Mouse (Mus musculus) embryonic facial prominence, embryonic 10.5 days (tissue): Measurements from ENCODE around the gene Plin2. TPM values are rescaled to one million over a fixed set of nuclear protein-coding genes. Genes with fewer than 3 reads are reported as not detected.

Experiments used
- DNase-seq: peaks from one replicate; pipeline ENCODE4 v3.0.0-alpha.2; 2017; ENCODE audit warnings: low spot score
- H3K27ac ChIP-seq: fragments of 300-500 bp; sonication (generic); replicated peaks from 2 replicates; pipeline ENCODE4 v1.5.1; 2016; ENCODE audit warnings: mild to moderate bottlenecking
- H3K27me3 ChIP-seq: fragments of 300-500 bp; sonication (generic); replicated peaks from 2 replicates; pipeline ENCODE4 v1.6.1; 2016; ENCODE audit warnings: low read depth, mild to moderate bottlenecking; ENCODE audit not compliant: poor library complexity, severe bottlenecking
- H3K36me3 ChIP-seq: fragments of 300-500 bp; sonication (generic); replicated peaks from 2 replicates; pipeline ENCODE4 v1.6.1; 2016; ENCODE audit warnings: mild to moderate bottlenecking, moderate library complexity
- H3K4me1 ChIP-seq: fragments of 300-500 bp; sonication (generic); 2 replicates; pipeline ENCODE4 v1.6.1; 2016
- H3K4me3 ChIP-seq: fragments of 300-500 bp; sonication (generic); 2 replicates; pipeline ENCODE4 v1.5.1; 2016; ENCODE audit warnings: mild to moderate bottlenecking, moderate library complexity
- H3K9me3 ChIP-seq: fragments of 300-500 bp; sonication (generic); 2 replicates; pipeline ENCODE4 v1.6.1; 2016; ENCODE audit warnings: mild to moderate bottlenecking
- WGBS: fragments of 180-500 bp; shearing (Covaris S2); methylation state at CpG from one replicate; pipeline ENCODE4 v1.1.7; 2016; 5-methylcytosine and 5-hydroxymethylcytosine counted together
- polyA plus RNA-seq: library from polyadenylated mRNA; unstranded; fragments of >200 nt; fragmentation: Nextera tagmentation; extraction: Ambion mirVana; gene quantifications from 2 replicates; pipeline ENCODE4 v1.2.1, GENCODE M21; 2016

Gene Plin2
- polyA plus RNA-seq: 70.4 and 75.4 TPM in 2 replicates

DNA sequence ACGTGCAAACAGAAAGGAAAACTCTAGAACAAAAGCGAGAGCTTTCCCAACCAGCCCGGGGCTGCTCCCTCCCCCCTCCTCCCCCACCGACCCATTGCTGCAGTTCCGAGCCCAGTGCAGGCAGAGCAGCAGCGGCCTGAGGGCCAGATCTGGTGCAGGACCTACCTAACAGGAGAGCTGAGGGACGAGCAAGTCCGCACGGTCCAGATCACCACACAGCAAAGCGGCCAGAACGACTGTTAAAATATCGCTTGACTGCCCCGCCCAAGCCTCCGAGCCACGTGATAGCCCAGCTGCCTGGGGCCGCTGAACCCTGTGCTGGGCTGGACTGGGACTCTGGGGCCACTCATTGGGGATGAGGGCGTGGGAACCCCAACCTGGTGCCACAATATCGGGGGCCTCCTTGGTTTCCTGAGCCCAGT lies at the start of gene Plin2:
TSS of gene Plin2 (minus strand) at position 281 of the 422 bp plus-strand sequence.
- H3K9me3 ChIP-seq: no peaks in the 10 kb centered on the region
- peak within 1 kb of the TSS; percentile 96 for H3K27ac ChIP-seq
- H3K4me3 ChIP-seq: peak within 1 kb of the TSS; percentile 76
- H3K36me3 ChIP-seq: peaks cover 26% of the 10 kb centered on the region
- peaks cover 37% of the 10 kb centered on the region for H3K4me1 ChIP-seq
- no peaks in the 10 kb centered on the region for H3K27me3 ChIP-seq
- under 1% methylated on average over 18 of the region's 18 CpGs for WGBS
- DNase-seq: peak; percentile 79

DNA sequence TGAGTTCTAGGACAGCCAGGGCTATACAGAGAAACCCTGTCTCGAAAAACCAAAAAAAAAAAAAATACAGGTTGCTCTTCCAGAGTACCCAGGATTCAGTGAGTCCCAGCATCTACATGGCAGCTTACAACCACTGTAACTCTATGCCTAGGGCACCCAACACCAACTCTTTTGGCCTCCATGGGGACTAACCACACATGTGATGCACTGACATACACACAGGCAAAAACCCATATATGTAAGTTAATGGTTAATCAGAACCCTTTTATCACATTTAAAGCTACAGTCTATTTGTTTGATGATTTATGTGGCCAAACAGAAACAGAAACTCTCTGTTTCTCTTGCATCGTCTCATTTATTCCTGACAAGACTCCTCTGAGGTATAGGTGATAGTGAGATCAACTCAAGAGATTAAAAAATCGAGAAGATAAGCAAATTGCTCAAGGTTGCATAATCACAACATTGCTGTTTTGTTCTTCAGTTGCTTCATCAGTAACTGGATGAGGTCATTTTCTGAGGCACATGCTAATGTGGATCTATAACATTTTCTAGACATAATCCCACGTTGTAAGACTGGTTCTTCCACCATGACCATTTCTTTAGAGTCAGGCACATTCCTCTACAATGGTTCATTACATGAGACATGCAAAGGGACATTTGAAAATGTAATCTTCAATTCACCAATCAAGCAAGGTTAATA lies 49.2 kb upstream of the Plin2 start:
- Histone ChIP-seq H3K9me3 (no peaks in the 10 kb centered on the region), H3K4me1 (no peaks in the 10 kb centered on the region), H3K27ac (no peak overlapping the region), H3K4me3 (no peak overlapping the region), H3K27me3 (no peaks in the 10 kb centered on the region), H3K36me3 (no peaks in the 10 kb centered on the region)
- 79% methylated on average over 4 of the region's 4 CpGs for WGBS
- no peak for DNase-seq

DNA sequence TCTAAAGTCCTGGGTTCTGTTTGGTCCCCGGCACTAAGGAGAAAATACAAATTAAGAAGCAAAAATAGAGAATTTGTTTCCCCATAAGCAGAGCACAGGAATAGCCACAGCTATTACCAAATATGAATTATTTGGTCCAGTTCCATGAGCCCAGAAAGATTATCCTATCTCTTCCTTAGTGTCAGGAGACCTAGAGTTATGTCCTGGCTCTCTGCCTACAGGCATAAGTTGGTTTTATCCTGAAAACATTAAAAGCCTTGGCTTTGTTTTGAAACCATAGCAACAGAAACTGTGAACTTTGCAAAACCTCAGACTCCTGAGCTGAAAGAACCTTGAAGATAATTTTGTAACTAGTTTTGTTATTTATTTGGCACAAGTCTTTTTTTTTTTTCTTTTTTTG lies 47.3 kb upstream of the Plin2 start:
- 92% methylated on average over 1 of the region's 1 CpGs for WGBS
- no peaks in the 10 kb centered on the region for H3K36me3 ChIP-seq

DNA sequence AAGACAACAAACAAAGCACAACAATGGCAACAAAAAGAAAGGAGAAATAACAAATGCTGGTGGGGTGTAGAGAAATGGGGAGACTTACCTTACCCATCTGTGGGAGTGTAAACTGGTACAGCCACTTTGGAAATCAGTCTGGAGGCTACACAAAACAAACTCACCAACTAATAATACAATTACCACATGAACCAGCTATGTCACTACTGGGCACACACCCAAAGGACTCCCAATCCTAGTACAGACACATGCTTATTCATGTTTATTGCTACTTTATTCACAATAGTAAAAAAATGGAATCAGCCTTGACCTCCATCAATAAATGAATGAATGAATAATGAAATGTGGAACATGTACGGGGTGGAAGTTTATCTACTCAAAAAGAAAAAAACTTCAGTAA lies 45.5 kb upstream of the Plin2 start:
- DNase-seq: no peak
- Histone ChIP-seq H3K27me3 (no peaks in the 10 kb centered on the region), H3K4me1 (0 out of 2 replicates have a peak, but pooled peaks cover 2% of the 10 kb centered on the region), H3K4me3 (no peak overlapping the region), H3K36me3 (no peaks in the 10 kb centered on the region), H3K27ac (no peak overlapping the region), H3K9me3 (no peaks in the 10 kb centered on the region)
- 94% methylated on average over 1 of the region's 1 CpGs for WGBS

More for the DNA sequence above, 47.3 kb upstream of the Plin2 start:
- no peak for DNase-seq
- Histone ChIP-seq H3K27ac (no peak overlapping the region), H3K27me3 (no peaks in the 10 kb centered on the region), H3K4me1 (0 out of 2 replicates have a peak, but pooled peaks cover 2% of the 10 kb centered on the region), H3K9me3 (no peaks in the 10 kb centered on the region), H3K4me3 (no peak overlapping the region)

DNA sequence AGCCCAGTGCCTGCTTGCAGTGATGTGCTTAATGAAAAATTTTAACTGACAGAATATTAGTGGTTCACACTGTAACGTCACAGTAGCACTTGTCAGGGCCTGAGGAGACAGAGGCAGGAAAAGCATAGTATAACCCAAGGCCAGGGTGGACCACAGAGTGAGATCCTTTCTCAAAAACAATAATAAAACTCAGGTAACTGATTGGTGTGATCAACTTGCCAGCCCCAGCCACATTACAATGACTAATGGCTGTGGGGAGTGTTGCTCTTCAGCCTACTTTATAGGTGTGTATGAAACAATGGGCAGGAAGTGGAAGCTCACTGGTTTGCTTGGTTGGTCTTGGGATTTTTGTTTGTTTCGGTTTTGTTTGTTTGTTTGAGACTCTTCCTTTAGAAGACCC lies 43.7 kb upstream of the Plin2 start:
- H3K9me3 ChIP-seq: no peaks in the 10 kb centered on the region
- H3K4me3 ChIP-seq: no peak overlapping the region
- no peak for DNase-seq
- H3K36me3 ChIP-seq: no peaks in the 10 kb centered on the region
- no peaks in the 10 kb centered on the region for H3K27me3 ChIP-seq
- H3K4me1 ChIP-seq: 0 out of 2 replicates have a peak, but pooled peaks cover 2% of the 10 kb centered on the region
- no peak overlapping the region for H3K27ac ChIP-seq
- WGBS: 79% methylated on average over 2 of the region's 2 CpGs

DNA sequence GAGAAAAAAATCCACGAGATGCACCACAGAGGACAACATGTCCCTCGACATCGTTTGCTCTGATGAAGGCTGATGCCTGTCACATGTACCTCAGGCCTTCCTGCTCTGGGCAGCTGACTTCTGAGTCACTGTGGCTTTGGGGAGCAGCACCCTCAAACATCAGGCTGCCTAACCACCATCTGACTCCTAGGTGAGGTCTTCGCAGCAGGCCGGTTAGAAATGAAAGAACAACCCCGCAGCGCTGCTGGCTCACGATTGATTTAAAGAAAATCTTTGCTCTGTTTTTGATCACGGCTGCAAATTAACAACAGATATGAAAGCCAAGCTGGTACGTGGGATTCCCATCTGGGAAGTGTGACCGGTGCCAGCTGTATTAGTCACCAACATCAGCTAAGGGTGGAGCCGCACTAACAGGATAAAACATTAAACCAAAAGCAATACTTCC lies 42.9 kb upstream of the Plin2 start:
- Histone ChIP-seq H3K27ac (no peak overlapping the region), H3K36me3 (no peaks in the 10 kb centered on the region), H3K4me3 (no peak overlapping the region), H3K9me3 (no peaks in the 10 kb centered on the region), H3K4me1 (0 out of 2 replicates have a peak, but pooled peaks cover 2% of the 10 kb centered on the region), H3K27me3 (no peaks in the 10 kb centered on the region)
- WGBS: 80% methylated on average over 12 of the region's 12 CpGs
- no peak for DNase-seq

DNA sequence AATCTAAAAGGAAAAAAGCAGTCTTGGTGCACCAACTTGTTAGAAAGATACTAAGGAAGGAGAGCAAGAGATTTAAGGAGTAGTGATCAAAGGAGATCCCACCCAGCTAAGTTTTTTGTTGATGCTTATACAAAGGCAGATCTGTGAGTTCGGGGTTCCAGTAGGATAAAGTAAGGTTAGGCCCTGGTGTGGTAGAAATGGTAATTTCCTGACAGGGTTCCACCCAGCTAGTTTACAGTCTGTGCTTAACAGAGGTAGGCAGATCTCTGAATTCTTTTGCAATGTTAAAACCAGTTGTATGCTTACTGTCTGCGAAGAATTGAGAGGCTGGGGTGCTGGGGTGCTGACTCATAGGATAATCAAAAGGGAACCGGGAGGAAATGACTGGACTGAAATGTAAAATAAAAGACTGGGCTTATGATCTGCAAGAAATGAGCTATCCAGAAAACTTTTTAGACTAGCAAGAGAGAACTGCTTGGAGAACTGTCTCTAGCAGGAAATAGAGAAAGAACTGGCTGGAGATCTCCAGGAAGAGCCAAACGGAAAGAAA lies 40.9 kb upstream of the Plin2 start:
- 79% methylated on average over 4 of the region's 4 CpGs for WGBS
- Histone ChIP-seq H3K4me1 (0 out of 2 replicates have a peak, but pooled peaks cover 2% of the 10 kb centered on the region), H3K27ac (no peak overlapping the region)

DNA sequence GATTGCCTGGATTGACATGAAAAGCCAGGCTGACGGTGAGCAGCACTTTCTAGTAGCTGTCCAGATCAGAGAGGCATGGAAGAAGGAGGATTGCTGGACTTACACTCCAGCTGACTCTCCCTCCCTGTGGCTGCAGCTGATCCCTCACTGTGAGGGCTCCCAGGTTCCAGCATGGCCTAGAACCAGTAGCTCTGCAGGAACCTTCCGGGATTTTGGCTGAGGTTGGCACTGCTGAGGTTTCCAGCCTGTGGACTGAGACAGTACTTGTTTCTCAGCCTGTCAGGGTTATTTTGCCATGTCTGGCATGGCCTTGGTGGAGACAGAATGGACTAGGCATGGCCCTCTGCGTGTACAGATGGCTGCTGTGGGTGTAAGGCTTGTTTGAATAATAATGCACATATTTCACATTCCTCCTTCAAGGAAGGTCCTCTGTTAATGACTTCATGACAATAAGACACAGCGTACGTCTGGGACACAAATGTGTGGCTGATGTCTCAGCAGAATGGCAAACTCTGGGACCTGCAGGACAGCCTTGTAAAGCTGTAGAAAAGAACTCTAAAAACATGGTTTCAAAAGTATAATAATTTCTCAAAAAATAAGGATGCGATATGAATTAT lies 40.3 kb upstream of the Plin2 start:
- Histone ChIP-seq H3K27me3 (no peaks in the 10 kb centered on the region), H3K4me3 (no peak overlapping the region), H3K9me3 (no peaks in the 10 kb centered on the region), H3K4me1 (0 out of 2 replicates have a peak, but pooled peaks cover 2% of the 10 kb centered on the region), H3K27ac (no peak overlapping the region), H3K36me3 (no peaks in the 10 kb centered on the region)
- DNase-seq: no peak
- WGBS: 78% methylated on average over 6 of the region's 6 CpGs

More for the DNA sequence above, 40.9 kb upstream of the Plin2 start:
- no peaks in the 10 kb centered on the region for H3K36me3 ChIP-seq
- DNase-seq: no peak
- no peaks in the 10 kb centered on the region for H3K27me3 ChIP-seq
- H3K9me3 ChIP-seq: no peaks in the 10 kb centered on the region
- no peak overlapping the region for H3K4me3 ChIP-seq

DNA sequence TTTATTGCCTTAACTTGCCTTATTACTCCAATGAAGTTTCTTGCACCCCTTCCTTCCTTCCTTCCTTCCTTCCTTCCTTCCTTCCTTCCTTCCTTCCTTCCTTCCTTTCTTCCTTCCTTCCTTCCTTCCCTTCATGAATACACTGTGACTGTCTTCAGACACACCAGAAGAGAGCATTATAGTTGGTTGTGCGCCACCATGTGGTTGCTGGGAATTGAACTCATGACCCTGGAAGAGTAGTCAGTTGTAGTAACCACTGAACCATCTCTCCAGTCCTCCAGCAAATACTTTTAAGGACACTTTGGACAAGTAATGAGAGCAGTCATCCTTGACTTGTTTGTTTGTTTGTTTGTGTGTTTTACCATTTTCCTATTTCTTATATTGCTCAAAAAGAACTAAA lies 38.9 kb upstream of the Plin2 start:
- Histone ChIP-seq H3K27ac (no peak overlapping the region), H3K9me3 (no peaks in the 10 kb centered on the region), H3K4me1 (0 out of 2 replicates have a peak, but pooled peaks cover 2% of the 10 kb centered on the region), H3K4me3 (no peak overlapping the region), H3K36me3 (no peaks in the 10 kb centered on the region), H3K27me3 (no peaks in the 10 kb centered on the region)
- no peak for DNase-seq
- 38% methylated on average over 1 of the region's 1 CpGs for WGBS

DNA sequence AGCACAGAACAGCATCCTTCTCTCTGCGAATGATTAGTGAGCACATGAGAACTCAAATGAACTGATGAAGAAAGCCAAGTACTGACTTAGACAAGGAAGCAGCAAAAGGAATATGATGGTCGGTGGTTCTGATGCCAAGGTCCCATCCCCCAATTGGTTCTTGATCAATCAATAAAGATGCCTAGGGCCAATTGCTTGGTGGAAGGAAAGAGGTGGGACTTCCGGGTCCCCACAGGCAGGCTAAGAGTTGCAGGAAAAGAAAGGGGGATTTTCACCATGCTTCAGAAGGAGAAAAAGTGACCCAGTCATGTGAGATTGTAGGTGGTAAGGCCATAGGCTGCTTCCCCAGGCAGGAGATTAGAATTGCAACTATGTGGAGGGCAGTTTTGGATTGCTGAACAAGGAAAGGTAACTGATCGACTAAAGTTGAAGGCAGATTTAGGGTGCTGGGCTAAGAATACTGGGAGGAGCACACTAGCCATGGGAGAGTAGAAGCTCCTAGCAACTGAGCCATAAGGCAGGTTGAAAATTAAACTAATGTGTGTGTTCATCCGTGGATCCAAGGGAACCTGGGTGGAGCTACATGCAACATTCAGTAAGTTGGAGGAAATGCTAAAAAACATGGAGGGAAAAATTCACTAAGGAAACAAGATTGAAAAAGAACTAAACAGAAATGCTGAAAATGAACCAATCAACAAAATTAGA lies 29.5 kb upstream of the Plin2 start:
- H3K36me3 ChIP-seq: no peaks in the 10 kb centered on the region
- DNase-seq: no peak
- no peak overlapping the region for H3K27ac ChIP-seq
- no peaks in the 10 kb centered on the region for H3K9me3 ChIP-seq
- 75% methylated on average over 5 of the region's 5 CpGs for WGBS
- no peaks in the 10 kb centered on the region for H3K27me3 ChIP-seq
- H3K4me3 ChIP-seq: no peak overlapping the region
- H3K4me1 ChIP-seq: no peaks in the 10 kb centered on the region

DNA sequence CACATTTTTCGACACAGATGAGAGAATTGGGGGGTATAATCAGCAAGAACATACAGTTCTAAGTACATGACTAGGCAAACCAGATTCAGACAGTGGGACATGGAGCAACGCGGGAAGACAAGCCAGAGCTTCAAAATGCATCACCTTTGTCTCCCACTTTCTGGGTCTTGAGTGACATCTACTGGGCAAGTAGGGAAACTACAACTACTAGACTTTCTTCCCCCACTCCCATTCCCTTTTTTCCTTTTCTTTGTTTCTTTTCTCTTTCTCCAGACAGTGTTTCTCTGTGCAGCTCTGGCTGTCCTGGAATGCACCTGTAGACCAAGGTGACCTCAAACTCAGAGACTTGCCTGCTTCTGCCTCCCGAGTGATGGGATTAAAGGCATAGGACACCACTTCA lies 27.0 kb upstream of the Plin2 start:
- Histone ChIP-seq H3K36me3 (no peaks in the 10 kb centered on the region), H3K27ac (peak overlapping the region; percentile 12; the same call in 1 of the 2 replicates), H3K4me3 (no peak overlapping the region), H3K9me3 (no peaks in the 10 kb centered on the region), H3K4me1 (no peaks in the 10 kb centered on the region), H3K27me3 (no peaks in the 10 kb centered on the region)
- DNase-seq: peak; percentile 60
- 13% methylated on average over 4 of the region's 4 CpGs for WGBS

DNA sequence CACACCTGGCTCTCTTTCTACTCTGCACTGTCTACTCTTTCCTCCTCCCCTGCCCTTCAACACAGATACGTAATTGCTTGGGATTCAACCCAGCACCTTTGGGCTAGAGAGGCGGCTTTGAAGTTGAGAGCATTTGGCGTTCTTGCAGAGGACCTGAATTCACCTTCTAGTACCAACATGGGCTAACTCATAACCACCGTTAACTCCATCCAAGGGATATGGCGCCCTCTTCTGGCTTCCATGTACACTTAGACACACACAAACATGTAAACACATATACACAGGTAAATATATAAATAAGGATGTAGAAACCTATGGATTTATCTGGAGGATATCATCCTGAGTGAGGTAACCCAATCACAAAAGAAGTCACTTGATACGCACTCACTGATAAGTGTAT lies 25.2 kb upstream of the Plin2 start:
- H3K4me1 ChIP-seq: peaks cover 3% of the 10 kb centered on the region; the same call in 1 of the 2 replicates
- no peak overlapping the region for H3K27ac ChIP-seq
- no peaks in the 10 kb centered on the region for H3K9me3 ChIP-seq
- DNase-seq: peak; percentile 23
- no peaks in the 10 kb centered on the region for H3K36me3 ChIP-seq
- WGBS: 56% methylated on average over 6 of the region's 6 CpGs
- H3K4me3 ChIP-seq: no peak overlapping the region
- H3K27me3 ChIP-seq: no peaks in the 10 kb centered on the region
